Mouse (Mus musculus): ENCODE results near the gene Acpp. TPM values are rescaled to one million over a fixed set of nuclear protein-coding genes. Genes with fewer than 3 reads are reported as not detected.

Gene Acpp
- polyA plus RNA-seq, 1 experiment from 2014 or later, result 2.3 TPM

- H3K4me1 ChIP-seq (ENCODE audit: control insufficient read depth, insufficient read depth, low read length), result peaks cover 4% of the 10 kb centered on the region; the same call in 1 of the 2 replicates
- H3K4me3 ChIP-seq (ENCODE audit: low read length), result no peak overlapping the region
- no peaks in the 10 kb centered on the region for H3K36me3 ChIP-seq (ENCODE audit: control insufficient read depth, insufficient read depth, low read length)
- 82% methylated on average over 4 of the region's 4 CpGs for WGBS
- no peaks in the 10 kb centered on the region for H3K27me3 ChIP-seq (replicated peaks; ENCODE audit: control insufficient read depth, insufficient read depth, low read length)
- 0 out of 2 replicates have a peak, but pooled peaks cover 5% of the 10 kb centered on the region for H3K9me3 ChIP-seq (ENCODE audit: control insufficient read depth, low read length)
- no peak overlapping the region for H3K4me2 ChIP-seq (ENCODE audit: low read depth, low read length)
- H3K27ac ChIP-seq (ENCODE audit: low read length), result no peak overlapping the region
- no peak for ATAC-seq
- H3K9ac ChIP-seq (ENCODE audit: low read depth, low read length), result no peak overlapping the region
These were observed 22.8 kb upstream of the Acpp start for GRCm38 (mm10) chr9:104360389-104360788.

GRCm38 (mm10) chr9:104355521-104356270 is 18.1 kb upstream of the Acpp start:
- H3K4me2 ChIP-seq (ENCODE audit: low read depth, low read length), result peak overlapping the region; percentile 44
- peak overlapping the region; percentile 89 for H3K27ac ChIP-seq (ENCODE audit: low read length)
- no peaks in the 10 kb centered on the region for H3K36me3 ChIP-seq (ENCODE audit: control insufficient read depth, insufficient read depth, low read length)
- peaks cover 4% of the 10 kb centered on the region; the same call in 1 of the 2 replicates for H3K4me1 ChIP-seq (ENCODE audit: control insufficient read depth, insufficient read depth, low read length)
- H3K27me3 ChIP-seq (replicated peaks; ENCODE audit: control insufficient read depth, insufficient read depth, low read length), result no peaks in the 10 kb centered on the region
- peak; percentile 99 for ATAC-seq
- H3K9me3 ChIP-seq (ENCODE audit: control insufficient read depth, low read length), result no peaks in the 10 kb centered on the region
- WGBS, result 54% methylated on average over 8 of the region's 8 CpGs
- peak overlapping the region; percentile 23 for H3K4me3 ChIP-seq (ENCODE audit: low read length)
- H3K9ac ChIP-seq (ENCODE audit: low read depth, low read length), result 0 out of 2 replicates have a peak overlapping the region, but pooled peaks have one; percentile 33

GRCm38 (mm10) chr9:104344136-104344535 is 6.6 kb upstream of the Acpp start:
- H3K27ac ChIP-seq (ENCODE audit: low read length), result no peak overlapping the region
- H3K36me3 ChIP-seq (ENCODE audit: control insufficient read depth, insufficient read depth, low read length), result no peaks in the 10 kb centered on the region
- H3K4me3 ChIP-seq (ENCODE audit: low read length), result no peak overlapping the region
- H3K9ac ChIP-seq (ENCODE audit: low read depth, low read length), result no peak overlapping the region
- H3K9me3 ChIP-seq (ENCODE audit: control insufficient read depth, low read length), result no peaks in the 10 kb centered on the region
- H3K4me2 ChIP-seq (ENCODE audit: low read depth, low read length), result no peak overlapping the region
- ATAC-seq, result no peak
- H3K4me1 ChIP-seq (ENCODE audit: control insufficient read depth, insufficient read depth, low read length), result no peaks in the 10 kb centered on the region
- 86% methylated on average over 5 of the region's 5 CpGs for WGBS
- no peaks in the 10 kb centered on the region for H3K27me3 ChIP-seq (replicated peaks; ENCODE audit: control insufficient read depth, insufficient read depth, low read length)

GRCm38 (mm10) chr9:104339483-104339882 is 1.9 kb upstream of the Acpp start:
- WGBS, result 68% methylated on average over 5 of the region's 5 CpGs
- H3K27me3 ChIP-seq (replicated peaks; ENCODE audit: control insufficient read depth, insufficient read depth, low read length), result no peaks in the 10 kb centered on the region
- H3K36me3 ChIP-seq (ENCODE audit: control insufficient read depth, insufficient read depth, low read length), result no peaks in the 10 kb centered on the region
- H3K4me1 ChIP-seq (ENCODE audit: control insufficient read depth, insufficient read depth, low read length), result no peaks in the 10 kb centered on the region
- peak; percentile 70 for ATAC-seq
- H3K4me3 ChIP-seq (ENCODE audit: low read length), result no peak overlapping the region
- no peak overlapping the region for H3K4me2 ChIP-seq (ENCODE audit: low read depth, low read length)
- no peak overlapping the region for H3K9ac ChIP-seq (ENCODE audit: low read depth, low read length)
- no peaks in the 10 kb centered on the region for H3K9me3 ChIP-seq (ENCODE audit: control insufficient read depth, low read length)
- H3K27ac ChIP-seq (ENCODE audit: low read length), result no peak overlapping the region

- Histone ChIP-seq H3K4me2 (ENCODE audit: low read depth, low read length) (no peak overlapping the region), H3K9ac (ENCODE audit: low read depth, low read length) (no peak overlapping the region), H3K4me1 (ENCODE audit: control insufficient read depth, insufficient read depth, low read length) (no peaks in the 10 kb centered on the region), H3K27me3 (replicated peaks; ENCODE audit: control insufficient read depth, insufficient read depth, low read length) (no peaks in the 10 kb centered on the region), H3K4me3 (ENCODE audit: low read length) (no peak overlapping the region), H3K27ac (ENCODE audit: low read length) (no peak overlapping the region), H3K36me3 (ENCODE audit: control insufficient read depth, insufficient read depth, low read length) (no peaks in the 10 kb centered on the region), H3K9me3 (ENCODE audit: control insufficient read depth, low read length) (no peaks in the 10 kb centered on the region)
- no peak for ATAC-seq
- 80% methylated on average over 18 of the region's 18 CpGs for WGBS
These were observed 1.2 kb upstream of the Acpp start for GRCm38 (mm10) chr9:104338489-104339427.

GRCm38 (mm10) chr9:104331301-104331700 is 6.2 kb downstream of the Acpp start:
- ATAC-seq, result no peak
- Histone ChIP-seq H3K27ac (ENCODE audit: low read length) (no peak overlapping the region), H3K9ac (ENCODE audit: low read depth, low read length) (no peak overlapping the region), H3K4me3 (ENCODE audit: low read length) (no peak overlapping the region), H3K27me3 (replicated peaks; ENCODE audit: control insufficient read depth, insufficient read depth, low read length) (no peaks in the 10 kb centered on the region; the same call in 1 of the 2 replicates), H3K9me3 (ENCODE audit: control insufficient read depth, low read length) (no peaks in the 10 kb centered on the region), H3K4me1 (ENCODE audit: control insufficient read depth, insufficient read depth, low read length) (no peaks in the 10 kb centered on the region), H3K36me3 (ENCODE audit: control insufficient read depth, insufficient read depth, low read length) (no peaks in the 10 kb centered on the region), H3K4me2 (ENCODE audit: low read depth, low read length) (no peak overlapping the region)
- 86% methylated on average over 5 of the region's 5 CpGs for WGBS

- no peak overlapping the region for H3K4me2 ChIP-seq (ENCODE audit: low read depth, low read length)
- H3K27me3 ChIP-seq (replicated peaks; ENCODE audit: control insufficient read depth, insufficient read depth, low read length), result no peaks in the 10 kb centered on the region; the same call in 1 of the 2 replicates
- H3K4me1 ChIP-seq (ENCODE audit: control insufficient read depth, insufficient read depth, low read length), result no peaks in the 10 kb centered on the region
- H3K36me3 ChIP-seq (ENCODE audit: control insufficient read depth, insufficient read depth, low read length), result no peaks in the 10 kb centered on the region
- ATAC-seq, result no peak
- H3K27ac ChIP-seq (ENCODE audit: low read length), result no peak overlapping the region
- no peak overlapping the region for H3K9ac ChIP-seq (ENCODE audit: low read depth, low read length)
- WGBS, result 56% methylated on average over 4 of the region's 4 CpGs
- H3K4me3 ChIP-seq (ENCODE audit: low read length), result no peak overlapping the region
- H3K9me3 ChIP-seq (ENCODE audit: control insufficient read depth, low read length), result no peaks in the 10 kb centered on the region
These were observed 8.9 kb downstream of the Acpp start for GRCm38 (mm10) chr9:104328655-104329054.

- no peak overlapping the region for H3K27ac ChIP-seq (ENCODE audit: low read length)
- no peaks in the 10 kb centered on the region for H3K4me1 ChIP-seq (ENCODE audit: control insufficient read depth, insufficient read depth, low read length)
- WGBS, result 64% methylated on average over 7 of the region's 7 CpGs
- H3K9ac ChIP-seq (ENCODE audit: low read depth, low read length), result no peak overlapping the region
- no peaks in the 10 kb centered on the region for H3K36me3 ChIP-seq (ENCODE audit: control insufficient read depth, insufficient read depth, low read length)
- no peaks in the 10 kb centered on the region for H3K9me3 ChIP-seq (ENCODE audit: control insufficient read depth, low read length)
- no peak for ATAC-seq
- no peak overlapping the region for H3K4me2 ChIP-seq (ENCODE audit: low read depth, low read length)
- no peak overlapping the region for H3K4me3 ChIP-seq (ENCODE audit: low read length)
- no peaks in the 10 kb centered on the region for H3K27me3 ChIP-seq (replicated peaks; ENCODE audit: control insufficient read depth, insufficient read depth, low read length)
These were observed 16.0 kb downstream of the Acpp start for GRCm38 (mm10) chr9:104321519-104321918.

GRCm38 (mm10) chr9:104316351-104316750 is 21.2 kb downstream of the Acpp start:
- Histone ChIP-seq H3K4me1 (ENCODE audit: control insufficient read depth, insufficient read depth, low read length) (no peaks in the 10 kb centered on the region), H3K27me3 (replicated peaks; ENCODE audit: control insufficient read depth, insufficient read depth, low read length) (no peaks in the 10 kb centered on the region), H3K27ac (ENCODE audit: low read length) (no peak overlapping the region), H3K36me3 (ENCODE audit: control insufficient read depth, insufficient read depth, low read length) (no peaks in the 10 kb centered on the region), H3K4me3 (ENCODE audit: low read length) (no peak overlapping the region), H3K9me3 (ENCODE audit: control insufficient read depth, low read length) (no peaks in the 10 kb centered on the region), H3K9ac (ENCODE audit: low read depth, low read length) (no peak overlapping the region), H3K4me2 (ENCODE audit: low read depth, low read length) (no peak overlapping the region)
- no peak for ATAC-seq
- 82% methylated on average over 11 of the region's 11 CpGs for WGBS
